Mouse (Mus musculus): Measurements from ENCODE around the gene Chrnd. TPM values are rescaled to one million over a fixed set of nuclear protein-coding genes. Genes with fewer than 3 reads are reported as not detected.

The Chrnd gene
- not detected for total RNA-seq (2018; cell fraction: chromatin; rRNA removed)
- not detected for total RNA-seq (2018; cell fraction: cytosol; rRNA removed)
- not detected for total RNA-seq (2018; cell fraction: nucleus; rRNA removed)
- not detected in 3 replicates for polyA plus RNA-seq (2018)

- H3K79me2 ChIP-seq (ENCODE audit: inconsistent target) = no peaks in the 10 kb centered on the region
- H3K4me3 ChIP-seq (ENCODE audit: inconsistent target) = no peak within 1 kb of the TSS
- H3K36me3 ChIP-seq (ENCODE audit: inconsistent target) = no peaks in the 10 kb centered on the region
- WGBS (ENCODE audit: missing documents) = 63% methylated on average over 4 of the region's 4 CpGs
- H3K27ac ChIP-seq = no peak within 1 kb of the TSS
Observed at GRCm38 (mm10) chr1:87190429-87190828, at the start of gene Chrnd. TSS of gene Chrnd (plus strand) at chr1:87190607.

GRCm38 (mm10) chr1:87141550-87141949, 48.9 kb upstream of the Chrnd start:
- H3K27ac ChIP-seq = no peak overlapping the region
- no peaks in the 10 kb centered on the region for H3K36me3 ChIP-seq (ENCODE audit: inconsistent target)
- H3K4me3 ChIP-seq (ENCODE audit: inconsistent target) = no peak overlapping the region
- H3K79me2 ChIP-seq (ENCODE audit: inconsistent target) = no peaks in the 10 kb centered on the region
- WGBS (ENCODE audit: missing documents) = 94% methylated on average over 3 of the region's 4 CpGs

- Histone ChIP-seq H3K27ac (no peak overlapping the region), H3K4me3 (ENCODE audit: inconsistent target) (no peak overlapping the region), H3K36me3 (ENCODE audit: inconsistent target) (no peaks in the 10 kb centered on the region), H3K79me2 (ENCODE audit: inconsistent target) (no peaks in the 10 kb centered on the region)
- WGBS (ENCODE audit: missing documents) = 81% methylated on average over 9 of the region's 9 CpGs
Observed at GRCm38 (mm10) chr1:87142456-87142855, 48.0 kb upstream of the Chrnd start.

GRCm38 (mm10) chr1:87143141-87143540, 47.3 kb upstream of the Chrnd start:
- no peaks in the 10 kb centered on the region for H3K79me2 ChIP-seq (ENCODE audit: inconsistent target)

GRCm38 (mm10) chr1:87149422-87149821, 41.0 kb upstream of the Chrnd start:
- H3K27ac ChIP-seq = no peak overlapping the region
- H3K36me3 ChIP-seq (ENCODE audit: inconsistent target) = no peaks in the 10 kb centered on the region
- no peaks in the 10 kb centered on the region for H3K79me2 ChIP-seq (ENCODE audit: inconsistent target)
- 29% methylated on average over 13 of the region's 13 CpGs for WGBS (ENCODE audit: missing documents)
- no peak overlapping the region for H3K4me3 ChIP-seq (ENCODE audit: inconsistent target)

More at GRCm38 (mm10) chr1:87143141-87143540, 47.3 kb upstream of the Chrnd start:
- Histone ChIP-seq H3K36me3 (ENCODE audit: inconsistent target) (no peaks in the 10 kb centered on the region), H3K27ac (no peak overlapping the region), H3K4me3 (ENCODE audit: inconsistent target) (no peak overlapping the region)
- WGBS (ENCODE audit: missing documents) = 87% methylated on average over 10 of the region's 10 CpGs

- Histone ChIP-seq H3K36me3 (ENCODE audit: inconsistent target) (no peaks in the 10 kb centered on the region), H3K79me2 (ENCODE audit: inconsistent target) (no peaks in the 10 kb centered on the region), H3K27ac (no peak overlapping the region), H3K4me3 (ENCODE audit: inconsistent target) (no peak overlapping the region)
- WGBS (ENCODE audit: missing documents) = 77% methylated on average over 6 of the region's 6 CpGs
Observed at GRCm38 (mm10) chr1:87151286-87151685, 39.1 kb upstream of the Chrnd start.

- Histone ChIP-seq H3K27ac (no peak overlapping the region), H3K4me3 (ENCODE audit: inconsistent target) (no peak overlapping the region), H3K79me2 (ENCODE audit: inconsistent target) (no peaks in the 10 kb centered on the region), H3K36me3 (ENCODE audit: inconsistent target) (no peaks in the 10 kb centered on the region)
- 5% methylated on average over 64 of the region's 72 CpGs for whole genome bisulfite sequencing (ENCODE audit: missing documents)
Observed at GRCm38 (mm10) chr1:87153776-87154500, 36.5 kb upstream of the Chrnd start.

- 7% methylated on average over 44 of the region's 58 CpGs for WGBS (ENCODE audit: missing documents)
- Histone ChIP-seq H3K4me3 (ENCODE audit: inconsistent target) (no peak overlapping the region), H3K36me3 (ENCODE audit: inconsistent target) (no peaks in the 10 kb centered on the region), H3K27ac (no peak overlapping the region), H3K79me2 (ENCODE audit: inconsistent target) (no peaks in the 10 kb centered on the region)
Observed at GRCm38 (mm10) chr1:87154501-87155120, 35.8 kb upstream of the Chrnd start.

GRCm38 (mm10) chr1:87155531-87156198, 34.7 kb upstream of the Chrnd start:
- Histone ChIP-seq H3K36me3 (ENCODE audit: inconsistent target) (no peaks in the 10 kb centered on the region), H3K27ac (no peak overlapping the region), H3K4me3 (ENCODE audit: inconsistent target) (no peak overlapping the region), H3K79me2 (ENCODE audit: inconsistent target) (no peaks in the 10 kb centered on the region)
- 3% methylated on average over 50 of the region's 56 CpGs for WGBS (ENCODE audit: missing documents)

GRCm38 (mm10) chr1:87156199-87156587, 34.2 kb upstream of the Chrnd start, which contains the start of gene Ecel1:
TSS of gene Ecel1 (minus strand) at chr1:87156521.
- WGBS (ENCODE audit: missing documents) = 12% methylated on average over 12 of the region's 12 CpGs

GRCm38 (mm10) chr1:87159396-87159795, 31.0 kb upstream of the Chrnd start:
- WGBS (ENCODE audit: missing documents) = 66% methylated on average over 3 of the region's 3 CpGs
- Histone ChIP-seq H3K27ac (no peak overlapping the region), H3K4me3 (ENCODE audit: inconsistent target) (no peak overlapping the region), H3K79me2 (ENCODE audit: inconsistent target) (no peaks in the 10 kb centered on the region), H3K36me3 (ENCODE audit: inconsistent target) (no peaks in the 10 kb centered on the region)

More at GRCm38 (mm10) chr1:87156199-87156587, 34.2 kb upstream of the Chrnd start, which contains the start of gene Ecel1:
- no peaks in the 10 kb centered on the region for H3K79me2 ChIP-seq (ENCODE audit: inconsistent target)
- H3K4me3 ChIP-seq (ENCODE audit: inconsistent target) = no peak within 1 kb of the TSS
- no peak within 1 kb of the TSS for H3K27ac ChIP-seq
- H3K36me3 ChIP-seq (ENCODE audit: inconsistent target) = no peaks in the 10 kb centered on the region

- Histone ChIP-seq H3K27ac (no peak overlapping the region), H3K79me2 (ENCODE audit: inconsistent target) (no peaks in the 10 kb centered on the region), H3K36me3 (ENCODE audit: inconsistent target) (no peaks in the 10 kb centered on the region), H3K4me3 (ENCODE audit: inconsistent target) (no peak overlapping the region)
- WGBS (ENCODE audit: missing documents) = 54% methylated on average over 11 of the region's 11 CpGs
Observed at GRCm38 (mm10) chr1:87164164-87164795, 26.1 kb upstream of the Chrnd start.

- no peak overlapping the region for H3K4me3 ChIP-seq (ENCODE audit: inconsistent target)
- WGBS (ENCODE audit: missing documents) = 64% methylated on average over 8 of the region's 9 CpGs
- no peaks in the 10 kb centered on the region for H3K36me3 ChIP-seq (ENCODE audit: inconsistent target)
- H3K27ac ChIP-seq = no peak overlapping the region
- no peaks in the 10 kb centered on the region for H3K79me2 ChIP-seq (ENCODE audit: inconsistent target)
Observed at GRCm38 (mm10) chr1:87164796-87165184, 25.6 kb upstream of the Chrnd start.

- no peaks in the 10 kb centered on the region for H3K79me2 ChIP-seq (ENCODE audit: inconsistent target)
- 19% methylated on average over 17 of the region's 19 CpGs for WGBS (ENCODE audit: missing documents)
- H3K36me3 ChIP-seq (ENCODE audit: inconsistent target) = no peaks in the 10 kb centered on the region
- no peak overlapping the region for H3K4me3 ChIP-seq (ENCODE audit: inconsistent target)
- H3K27ac ChIP-seq = no peak overlapping the region
Observed at GRCm38 (mm10) chr1:87170458-87170857, 19.9 kb upstream of the Chrnd start.

All from macrophage (primary cell).